Mouse (Mus musculus) liver, embryonic 14.5 days (tissue): Measurements from ENCODE around the gene Ccpg1os.

ENCODE experiments used
- CTCF ChIP-seq: IDR thresholded peaks from 2 replicates; pipeline ENCODE4 v1.5.1; 2016; ENCODE audit warnings: antibody characterized with exemption, low read depth, control low read depth
- EP300 ChIP-seq: IDR thresholded peaks from 2 replicates; pipeline ENCODE4 v1.6.1; 2016; ENCODE audit warnings: antibody characterized with exemption, low read depth

DNA sequence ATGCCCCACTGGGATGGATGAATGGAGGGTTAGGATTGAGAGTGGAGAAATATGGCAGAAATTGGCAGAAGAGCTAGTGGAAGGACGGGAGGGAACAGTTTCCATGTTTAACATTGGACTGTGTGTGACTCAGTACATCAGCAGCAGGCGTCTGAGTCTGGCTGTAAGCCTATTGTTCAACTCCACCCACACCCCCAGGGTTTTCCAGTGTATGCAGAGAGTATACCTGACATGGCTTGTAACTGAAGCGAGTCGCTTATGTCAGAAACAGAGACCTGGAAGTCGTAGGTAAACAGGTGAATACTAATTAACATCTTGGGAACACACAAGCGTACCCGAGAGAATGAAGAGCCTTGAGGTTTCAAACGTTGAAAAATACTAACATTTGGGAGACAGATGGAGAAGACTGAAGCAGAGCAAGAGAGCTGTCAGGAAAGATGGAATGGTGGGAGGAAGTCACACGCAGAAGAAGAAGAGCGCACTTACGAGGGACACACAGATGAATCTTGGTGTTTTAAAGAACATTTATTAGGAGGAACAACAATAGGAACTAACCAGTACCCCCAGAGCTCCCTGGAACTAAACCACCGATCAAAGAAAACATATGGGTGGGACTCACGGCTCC is 53.9 kb downstream of the Ccpg1os start:
- TF ChIP-seq CTCF, result no peak
- TF ChIP-seq EP300, result no peak
